Mouse (Mus musculus) cerebellum, postnatal 10 days (tissue): ENCODE measurements around the gene Bysl.
"Not testable (repeated sequence)": the region's sequence is repeated elsewhere in the genome, so short reads cannot be mapped to it uniquely, and the experiment has no call there.

Source experiments
- DNase-seq, 2 experiments: peaks; one replicate each; pipeline ENCODE4 v3.0.0; 2021; ENCODE audit warnings: mixed read lengths in 2 of 2

Gene Bysl

GRCm38 (mm10) chr17:47610849-47611660 is at the start of gene Bysl, which contains the start of the genes Med20 and Gm20517:
Gene Bysl (minus strand): TSS chr17:47611492.
Gene Med20 (plus strand): TSS chr17:47611582.
Gene Gm20517 (plus strand): TSS chr17:47611589.
- DNase-seq = peak; percentile 99

GRCm38 (mm10) chr17:47658741-47659243 is 47.5 kb upstream of the Bysl start:
- DNase-seq = no peak

GRCm38 (mm10) chr17:47657901-47658300 is 46.6 kb upstream of the Bysl start:
- no peak for DNase-seq

GRCm38 (mm10) chr17:47655697-47656096 is 44.4 kb upstream of the Bysl start:
- no peak for DNase-seq

- not testable (repeated sequence) for DNase-seq
Observed at GRCm38 (mm10) chr17:47654346-47654745, 43.1 kb upstream of the Bysl start.

- no peak for DNase-seq
Observed at GRCm38 (mm10) chr17:47651953-47652352, 40.7 kb upstream of the Bysl start.

- no peak for DNase-seq
Observed at GRCm38 (mm10) chr17:47648966-47649365, 37.7 kb upstream of the Bysl start.

GRCm38 (mm10) chr17:47646683-47647082 is 35.4 kb upstream of the Bysl start:
- peak; percentile 72 to 74 for DNase-seq

GRCm38 (mm10) chr17:47642992-47643391 is 31.7 kb upstream of the Bysl start:
- no peak for DNase-seq

GRCm38 (mm10) chr17:47633999-47634770 is 22.9 kb upstream of the Bysl start:
- DNase-seq = no peak

- DNase-seq = no peak
Observed at GRCm38 (mm10) chr17:47632181-47632840, 21.0 kb upstream of the Bysl start.

- no peak for DNase-seq
Observed at GRCm38 (mm10) chr17:47630678-47631065, 19.4 kb upstream of the Bysl start, which contains the start of gene Usp49. Gene Usp49 (plus strand): TSS chr17:47630690.

- peak; percentile 80 to 82 for DNase-seq
Observed at GRCm38 (mm10) chr17:47629717-47630677, 18.7 kb upstream of the Bysl start.

GRCm38 (mm10) chr17:47628851-47629676 is 17.8 kb upstream of the Bysl start:
- peak; percentile 99 for DNase-seq

GRCm38 (mm10) chr17:47627791-47628190 is 16.5 kb upstream of the Bysl start:
- DNase-seq = no peak

GRCm38 (mm10) chr17:47626031-47626430 is 14.7 kb upstream of the Bysl start:
- DNase-seq = no peak

- DNase-seq = no peak
Observed at GRCm38 (mm10) chr17:47625088-47625487, 13.8 kb upstream of the Bysl start.

GRCm38 (mm10) chr17:47624572-47624971 is 13.3 kb upstream of the Bysl start:
- DNase-seq = not testable (repeated sequence)

GRCm38 (mm10) chr17:47622912-47623554 is 11.7 kb upstream of the Bysl start:
- no peak for DNase-seq
